Mouse (Mus musculus) embryo, embryonic 11 days (tissue): ENCODE measurements at regions not wholly inside any gene's neighbourhood (a gene's known extent, or its start where the extent isn't known, plus 50 kb on each side); places are given as distances from the start of the nearest gene placed in this dataset.
A peak's percentile ranks its signal among the peaks of the same experiment; 100 is the strongest.

Experiments
- DNase-seq: peaks from one replicate; pipeline ENCODE4 v3.0.0-alpha.2; 2015

DNA sequence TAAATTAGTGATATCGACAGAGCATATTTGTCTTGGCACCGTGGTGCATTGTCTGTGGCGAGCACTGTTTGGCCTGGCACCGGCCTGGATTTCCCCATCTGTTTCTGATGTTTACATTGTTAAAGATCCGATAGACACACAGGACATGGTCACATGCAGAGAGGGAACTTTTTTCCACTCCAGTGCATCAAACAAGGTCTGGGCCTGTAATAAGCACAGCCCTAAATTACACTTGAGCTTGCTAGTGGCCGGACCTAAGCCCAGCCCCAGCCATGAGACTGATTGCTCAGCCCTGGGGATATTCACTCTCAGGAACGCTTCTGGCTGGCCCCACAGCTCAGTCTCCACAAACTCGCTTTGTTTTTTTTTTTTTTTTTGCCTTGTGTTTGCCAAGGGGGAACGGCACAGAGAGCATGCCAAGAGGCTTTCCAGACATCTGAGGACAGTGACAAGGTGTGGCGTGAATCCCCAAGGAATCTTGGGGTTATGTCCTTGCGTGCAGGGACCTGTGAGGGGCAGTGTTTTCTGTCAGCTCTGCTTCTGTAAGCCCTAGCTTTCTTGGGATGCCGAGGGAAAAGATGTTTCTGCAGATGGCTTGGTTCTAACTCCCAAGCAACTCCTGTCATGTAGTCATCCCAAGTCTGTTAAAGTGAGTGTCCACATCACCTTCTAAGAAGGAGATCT is 147.3 kb downstream of the Slc4a3 start:
- DNase-seq = peak; percentile 30

DNA sequence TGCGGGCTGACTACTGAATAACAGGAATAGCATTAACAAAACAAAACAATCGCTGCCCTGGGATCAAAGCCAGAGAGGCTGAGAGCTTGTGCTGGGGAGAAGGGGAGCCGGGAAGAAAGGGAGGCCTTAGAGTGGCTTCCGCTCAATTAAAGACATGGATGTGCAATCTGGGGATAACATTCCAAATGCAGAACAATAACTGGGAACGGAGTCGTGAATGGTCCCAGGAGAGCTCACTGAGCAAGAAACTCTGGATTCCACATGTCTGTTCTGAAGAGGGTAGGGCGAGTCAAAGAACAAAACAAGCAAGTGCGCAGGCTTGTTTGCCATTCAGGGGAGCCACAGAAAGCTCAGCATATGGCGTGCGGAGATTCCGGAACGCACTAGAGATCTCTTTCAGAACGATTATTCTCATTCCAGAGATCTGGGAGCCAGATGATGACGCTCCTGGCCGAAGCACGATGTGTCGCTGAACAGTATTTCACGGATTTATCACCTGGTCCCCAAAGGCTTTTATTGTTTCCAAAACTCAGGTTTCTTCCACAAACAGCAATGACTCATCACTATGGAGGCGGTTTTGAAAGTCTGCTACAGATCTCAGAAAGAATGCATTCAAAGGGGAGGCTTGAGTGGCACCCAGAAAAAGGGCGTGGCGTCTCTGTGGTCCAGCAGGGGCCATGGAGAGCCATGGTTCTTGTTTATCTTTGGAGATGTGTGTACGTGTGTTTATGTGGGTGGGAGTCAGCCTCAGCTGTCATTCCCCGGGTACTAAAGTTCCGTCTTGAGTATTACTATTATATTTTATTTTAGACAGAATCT is 159.0 kb downstream of the Slc4a3 start:
- DNase-seq = peak; percentile 50

DNA sequence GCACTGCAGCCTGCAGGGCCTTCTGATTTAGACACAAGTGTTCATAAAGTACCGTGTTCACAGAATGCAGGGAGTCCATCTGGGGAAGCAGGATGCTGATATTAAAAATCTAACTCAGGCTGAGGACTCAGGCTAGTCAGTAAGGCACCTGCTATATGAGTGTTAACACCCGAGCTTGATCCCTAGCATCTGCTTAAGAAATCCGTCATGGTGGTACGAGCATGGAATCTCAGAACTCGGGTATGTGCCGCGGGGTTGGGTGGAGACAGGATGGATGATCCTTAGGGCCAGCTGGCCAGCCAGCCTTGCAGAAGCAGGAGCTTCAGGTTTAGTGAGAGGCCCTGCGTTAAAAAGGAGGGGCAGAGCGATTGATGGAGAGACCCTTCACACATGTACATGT is 160.1 kb downstream of the Slc4a3 start:
- peak; percentile 15 for DNase-seq

DNA sequence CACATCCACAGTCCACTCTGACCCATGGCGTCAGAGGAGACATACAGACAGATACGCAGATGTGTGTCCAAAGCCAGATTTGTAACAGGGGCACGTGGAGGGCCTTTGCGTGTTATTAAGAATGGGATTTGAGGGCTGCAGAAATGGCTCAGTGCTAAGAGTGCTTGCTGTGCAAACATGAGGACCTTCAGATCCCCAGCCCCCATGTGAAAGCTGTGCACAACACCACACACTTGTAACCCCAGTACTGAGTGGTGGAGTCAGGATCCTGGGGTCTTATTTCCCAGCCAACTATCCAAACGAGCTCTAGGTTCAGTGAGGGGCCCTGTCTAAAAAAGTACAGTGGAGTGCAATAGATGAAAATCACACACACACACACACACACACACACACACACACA is 177.4 kb downstream of the Slc4a3 start:
- no peak for DNase-seq

DNA sequence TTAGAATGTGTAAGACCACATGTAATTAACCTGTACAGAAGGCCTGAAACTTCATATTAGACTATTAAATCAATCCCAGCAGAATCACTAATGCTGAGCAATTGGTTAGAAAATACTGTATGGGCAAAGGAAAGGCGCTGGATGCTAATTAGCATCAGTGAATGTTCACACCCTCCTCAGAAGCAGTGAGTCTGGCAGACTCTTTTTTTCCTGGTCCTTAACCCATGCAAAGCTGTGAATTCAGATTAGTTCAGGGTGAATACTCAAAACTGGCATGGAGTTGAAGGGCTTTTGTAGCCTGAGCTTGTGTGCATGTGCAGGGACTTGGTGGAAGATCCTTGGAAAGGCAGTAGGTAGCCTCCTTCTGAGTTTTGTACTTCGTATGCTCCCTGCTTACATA is 179.3 kb downstream of the Slc4a3 start:
- DNase-seq = no peak

DNA sequence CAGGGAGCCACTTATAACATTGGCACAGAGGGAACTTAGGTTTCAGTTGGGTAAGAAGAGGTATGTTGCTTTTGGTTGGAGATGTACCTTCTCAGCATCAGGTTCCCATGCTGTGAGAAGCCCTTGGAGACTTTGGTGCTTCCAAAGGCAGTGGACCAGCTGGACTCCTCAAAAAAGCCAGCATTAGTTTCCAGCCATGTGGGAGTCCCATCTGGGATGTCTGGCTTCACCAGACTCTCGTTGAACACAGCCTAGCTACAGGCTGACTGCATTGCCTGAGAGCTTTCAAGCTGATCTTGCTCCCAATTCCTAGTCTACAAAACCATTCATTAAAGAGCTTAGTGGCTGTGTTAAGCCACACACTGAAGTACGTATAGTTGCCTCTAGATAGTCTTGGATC is 182.8 kb downstream of the Slc4a3 start:
- DNase-seq = no peak

DNA sequence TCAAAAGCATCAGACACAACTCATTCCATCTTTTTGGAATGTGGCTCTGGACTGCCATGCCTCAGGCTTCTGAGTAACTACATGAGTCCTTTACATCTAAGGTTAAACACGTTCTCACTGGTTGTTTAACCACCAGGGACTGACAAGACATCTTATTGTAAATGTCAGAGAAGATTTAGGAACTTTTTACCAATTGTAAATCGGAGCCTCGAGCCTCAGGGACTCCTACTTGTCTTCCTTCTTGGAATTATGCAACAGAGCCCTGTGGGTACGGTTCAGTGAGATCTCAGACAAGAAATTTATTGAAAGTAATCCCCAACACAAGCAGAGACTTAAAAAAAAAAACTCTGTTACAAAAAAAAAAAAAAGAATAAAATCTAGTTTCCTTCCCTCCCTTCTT is 187.7 kb downstream of the Slc4a3 start:
- no peak for DNase-seq

DNA sequence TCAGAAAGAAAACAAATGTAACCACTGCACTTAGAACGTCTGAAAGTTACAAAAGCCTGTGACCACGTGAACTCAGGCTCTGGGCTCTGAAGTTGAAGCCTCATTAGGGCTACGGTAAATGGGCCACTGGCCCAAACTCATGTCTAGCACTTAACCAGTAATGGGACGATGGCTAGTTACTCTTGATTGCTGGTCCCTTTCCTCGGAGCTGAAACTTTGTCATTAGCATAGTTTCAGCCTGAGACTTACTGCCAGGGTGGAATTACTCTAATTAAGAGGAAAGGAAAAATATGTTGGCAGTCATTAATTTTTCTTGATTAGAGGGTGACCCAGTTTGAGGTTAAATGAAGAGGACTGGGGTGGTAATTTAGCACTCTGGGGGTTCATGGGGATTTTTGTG is 192.6 kb downstream of the Slc4a3 start:
- no peak for DNase-seq

DNA sequence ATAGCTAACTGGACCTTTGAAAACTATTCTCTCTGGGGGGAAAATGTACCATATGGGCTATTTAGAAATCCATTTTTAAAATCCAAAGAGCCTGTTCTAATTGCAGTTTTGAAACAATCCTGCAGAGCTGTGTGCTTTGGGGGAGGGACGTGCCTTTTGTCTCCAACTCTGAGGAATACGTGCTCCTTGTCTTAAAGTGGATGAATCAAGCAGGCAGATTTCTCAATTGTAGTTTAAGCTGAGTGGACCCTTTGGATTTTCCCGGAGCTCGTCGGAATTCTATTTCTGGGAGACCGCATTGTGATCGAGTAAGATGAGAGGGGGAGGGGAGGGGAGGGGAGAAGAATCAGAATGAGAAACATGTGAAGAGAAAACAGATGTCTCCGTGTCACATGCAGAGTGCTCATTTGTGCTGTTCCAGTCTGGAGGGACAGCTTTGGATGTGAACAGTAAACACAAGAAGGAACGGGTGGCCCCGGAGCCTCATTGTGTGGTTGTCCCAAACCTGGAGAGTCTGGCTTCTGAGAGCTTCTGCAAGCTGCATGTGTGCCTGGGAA is 203.7 kb downstream of the Slc4a3 start:
- DNase-seq = peak; percentile 40

DNA sequence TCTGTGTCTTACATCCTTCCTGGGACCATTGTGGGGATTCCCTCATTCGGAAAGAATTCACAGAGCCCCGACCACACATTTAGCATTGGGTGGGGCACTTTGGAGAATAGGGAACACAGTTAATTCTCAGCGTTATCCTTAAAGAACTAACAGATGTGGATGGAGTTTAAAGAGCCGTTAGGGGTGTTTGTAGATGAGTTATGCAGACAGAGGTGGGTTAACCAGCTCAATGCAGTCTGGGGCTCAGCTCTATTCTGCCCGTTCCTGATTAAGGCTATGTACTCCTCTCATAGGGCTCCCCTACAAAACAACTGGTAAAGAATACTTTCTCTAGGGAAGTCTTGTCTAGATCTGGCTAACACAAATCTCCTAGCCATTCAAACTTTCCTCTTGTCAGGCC is 226.1 kb downstream of the Slc4a3 start:
- no peak for DNase-seq

DNA sequence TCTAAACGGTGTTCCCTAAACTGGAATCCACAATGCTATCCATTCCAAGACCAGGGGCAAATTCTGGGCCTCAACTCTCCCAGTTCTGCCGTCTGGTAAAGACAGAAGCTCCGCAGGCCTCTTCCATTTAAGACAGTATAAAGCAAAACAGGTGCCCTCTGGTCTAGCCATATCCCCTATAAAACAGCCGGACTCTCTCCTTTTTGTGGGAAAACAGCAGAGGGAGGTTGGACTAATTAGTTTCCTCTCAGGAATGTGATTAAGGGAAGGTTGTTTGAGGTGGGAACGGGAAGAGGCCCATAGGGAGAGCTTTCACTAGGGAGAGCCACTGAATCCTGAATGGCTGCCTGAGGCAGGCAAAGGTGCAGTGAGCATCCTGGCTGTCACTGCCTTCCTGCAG is 226.9 kb downstream of the Slc4a3 start:
- DNase-seq = no peak

DNA sequence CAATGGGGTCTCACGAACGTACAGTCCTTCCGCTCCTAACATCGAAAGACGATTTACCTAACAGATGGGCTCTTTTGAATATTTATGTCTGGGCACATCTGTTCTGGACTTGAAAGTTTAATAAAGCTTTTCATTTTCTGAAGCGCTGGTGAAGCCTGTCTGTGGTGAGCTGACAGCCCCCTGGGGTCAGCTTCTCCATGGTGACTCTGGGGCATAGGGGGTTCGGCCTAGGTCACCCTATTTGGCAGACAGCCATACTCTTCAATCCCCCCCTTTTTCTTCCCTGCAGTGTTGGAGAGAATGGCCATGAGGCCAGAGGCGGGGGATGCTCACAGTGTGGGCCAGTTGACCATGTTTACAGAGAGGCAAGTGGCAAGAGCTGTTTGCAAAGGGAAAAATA is 232.8 kb downstream of the Slc4a3 start:
- DNase-seq = no peak

DNA sequence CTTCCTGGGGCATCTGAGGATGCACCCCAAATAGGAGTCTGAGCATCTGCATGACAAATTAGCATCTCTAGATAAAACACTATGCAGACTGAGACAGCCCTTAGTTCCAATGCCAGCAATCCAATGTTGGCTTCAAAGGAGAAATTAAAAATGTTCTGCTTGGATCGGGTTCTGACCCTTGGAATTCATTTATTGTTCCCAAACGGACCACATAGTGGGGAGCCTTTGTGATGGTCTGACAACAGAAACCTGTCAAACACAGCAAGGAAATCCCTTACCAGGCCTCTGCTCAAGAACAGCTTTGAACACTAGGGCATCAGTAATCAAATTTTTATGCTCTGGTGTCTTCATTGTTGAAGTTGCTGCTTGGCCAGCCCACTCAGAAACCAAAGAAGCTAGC is 237.1 kb downstream of the Slc4a3 start:
- DNase-seq = no peak

DNA sequence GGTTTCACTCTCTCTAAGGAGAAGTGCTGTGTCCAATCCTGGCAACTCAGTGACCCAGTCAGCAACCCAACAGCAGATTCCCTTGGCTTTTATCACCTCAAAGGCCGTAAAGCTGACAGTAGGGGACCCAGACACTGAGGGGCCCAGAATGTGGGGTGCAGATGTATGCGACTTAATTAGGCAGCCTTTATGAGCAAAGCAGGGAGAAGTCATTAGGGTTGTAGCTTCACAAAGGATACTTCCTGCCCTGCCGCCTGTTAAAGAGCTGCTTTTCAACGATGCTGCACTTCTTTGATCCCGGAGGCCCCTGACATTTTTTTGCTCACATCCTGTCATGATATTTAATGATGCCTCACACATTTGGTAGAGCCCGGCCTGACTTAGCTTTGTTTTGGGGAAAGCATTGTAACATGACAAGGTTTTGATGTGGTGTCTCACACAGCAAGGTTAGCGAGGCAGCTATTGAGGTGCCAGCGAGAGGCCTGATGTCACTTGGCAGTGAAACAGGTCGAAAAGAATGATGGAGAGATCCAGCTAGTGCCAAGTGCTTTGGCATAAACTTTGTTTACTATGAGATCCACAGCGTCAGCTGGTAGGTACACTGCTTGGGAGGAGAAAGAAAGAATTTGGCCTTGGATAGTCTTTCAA is 240.2 kb downstream of the Slc4a3 start:
- DNase-seq = no peak

DNA sequence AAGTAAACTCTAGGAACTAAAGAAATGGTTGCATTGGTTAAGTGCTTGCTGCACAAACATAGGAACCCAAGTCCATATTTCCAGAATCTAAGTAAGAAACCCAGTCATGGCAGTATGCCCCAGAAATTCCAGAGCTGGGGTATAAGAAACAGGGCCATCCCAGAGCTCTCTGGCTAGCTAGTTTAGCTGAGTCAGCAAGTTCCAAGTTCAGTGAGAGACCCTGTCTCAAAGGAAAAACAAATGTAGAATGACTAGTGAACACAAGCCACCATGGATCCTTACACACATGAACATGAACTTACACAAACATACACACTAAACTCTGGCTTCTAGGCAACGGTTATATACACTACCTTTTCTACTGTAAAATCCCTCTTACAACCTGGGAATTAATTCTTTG is 245.4 kb downstream of the Slc4a3 start:
- no peak for DNase-seq

DNA sequence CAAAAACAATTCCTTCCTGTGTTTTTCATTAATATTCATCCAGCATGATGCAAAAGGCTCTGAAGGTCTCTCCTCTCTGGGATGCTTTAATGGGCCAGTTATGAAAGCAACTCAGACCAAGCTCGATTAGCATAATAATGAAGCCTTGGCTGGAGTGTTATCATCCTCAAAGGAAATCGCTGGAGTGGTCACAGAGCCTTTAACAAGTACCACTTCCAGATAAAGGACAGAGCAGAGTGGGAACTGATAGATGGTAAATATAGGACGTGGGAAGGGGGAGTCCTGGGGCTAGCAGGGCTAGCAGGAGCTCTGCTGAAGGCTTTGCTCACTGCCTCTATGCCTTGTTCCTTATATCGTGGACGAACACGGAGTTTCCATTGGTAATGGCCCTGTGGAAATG is 251.7 kb downstream of the Slc4a3 start:
- DNase-seq = no peak

DNA sequence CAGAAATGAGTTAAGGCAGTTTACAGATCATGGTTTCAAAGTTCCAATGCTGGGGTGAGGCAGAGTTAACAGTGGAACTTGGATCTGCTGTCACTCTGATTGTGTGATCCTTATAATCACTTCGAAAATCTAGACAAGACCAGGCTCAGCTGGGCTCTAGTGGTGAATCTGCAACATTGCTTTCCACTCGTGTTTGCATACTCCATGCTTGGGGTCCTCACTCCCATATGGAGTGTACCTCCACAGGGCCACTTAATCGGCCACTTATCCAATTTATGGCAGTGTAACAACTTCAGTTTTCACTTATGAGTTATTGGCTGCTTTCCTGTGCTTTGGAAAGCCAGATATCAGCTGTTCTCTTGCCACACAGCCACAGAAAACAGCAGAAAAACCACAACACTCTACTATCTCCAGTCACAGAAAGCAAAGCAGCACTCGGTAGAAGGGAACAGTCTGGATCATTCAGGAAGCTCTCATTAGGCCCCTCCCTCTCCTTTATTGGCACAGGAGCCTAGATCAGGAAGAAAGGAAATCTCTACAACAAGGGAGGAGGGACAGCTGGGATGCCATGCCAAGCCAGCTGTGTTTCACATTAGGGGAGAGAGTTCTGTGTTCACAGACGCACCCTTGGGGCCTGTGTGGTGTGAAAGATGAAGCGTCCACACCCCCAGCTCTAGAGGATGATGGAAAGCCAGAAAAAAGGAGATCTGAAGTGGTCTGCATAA is 252.5 kb downstream of the Slc4a3 start:
- DNase-seq = no peak

DNA sequence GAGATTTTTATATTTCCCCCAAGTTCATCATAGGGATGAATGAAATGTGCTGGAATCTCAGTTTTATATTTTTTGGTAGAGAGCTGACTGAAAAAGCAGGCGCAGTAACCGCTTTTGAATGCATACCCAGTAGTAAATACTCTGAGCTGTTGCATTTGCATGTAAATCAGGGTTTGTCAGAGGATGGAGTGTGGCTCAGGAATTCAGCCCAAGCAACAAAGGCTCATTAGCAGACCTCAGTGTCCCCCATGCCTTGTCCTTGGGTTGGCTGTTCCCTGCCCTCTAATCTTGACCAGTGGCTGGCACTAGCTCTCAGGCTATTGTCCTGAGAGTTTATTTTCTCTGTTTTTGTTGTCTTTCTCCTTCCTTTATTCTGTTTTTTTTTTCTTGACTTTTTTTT is 258.4 kb downstream of the Slc4a3 start:
- DNase-seq = no peak

DNA sequence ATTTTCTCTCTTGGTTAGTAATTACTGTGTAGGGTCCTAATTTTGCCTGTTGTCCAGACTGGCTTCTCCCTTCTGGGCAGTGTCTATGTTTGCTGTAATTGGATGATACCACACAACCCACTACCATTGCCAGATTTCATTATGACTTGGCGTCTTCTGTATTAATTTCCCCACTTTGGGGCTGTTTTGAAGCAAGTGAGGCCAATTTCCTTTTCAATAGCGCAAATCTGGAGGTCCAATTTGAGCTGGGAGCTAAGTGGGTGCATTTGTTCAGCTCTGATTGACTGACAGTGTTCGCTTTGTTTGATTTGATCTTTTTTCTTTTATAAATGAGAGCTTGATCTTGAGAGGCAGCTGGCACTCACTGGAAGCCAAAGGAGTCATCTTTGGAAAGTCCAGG is 266.4 kb downstream of the Slc4a3 start:
- no peak for DNase-seq

DNA sequence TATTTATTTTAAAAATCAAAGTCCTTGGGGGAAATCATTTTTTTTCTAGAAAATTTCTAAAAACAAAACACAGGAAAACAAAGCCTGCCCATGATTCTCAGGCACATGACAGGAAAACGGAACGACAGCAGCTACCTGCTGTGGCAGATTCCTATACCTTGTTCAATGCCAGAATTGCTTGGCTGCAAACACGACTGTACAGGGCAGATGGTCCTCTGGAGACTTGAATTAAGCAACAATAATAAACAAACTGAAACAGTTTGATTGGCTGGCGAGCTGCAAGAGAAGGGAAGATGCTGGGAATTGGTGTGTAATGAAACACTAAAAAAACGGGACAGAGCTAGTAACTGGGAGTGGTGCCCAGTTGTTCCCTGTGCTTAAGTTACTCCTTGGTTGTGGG is 280.1 kb downstream of the Slc4a3 start:
- DNase-seq = no peak

DNA sequence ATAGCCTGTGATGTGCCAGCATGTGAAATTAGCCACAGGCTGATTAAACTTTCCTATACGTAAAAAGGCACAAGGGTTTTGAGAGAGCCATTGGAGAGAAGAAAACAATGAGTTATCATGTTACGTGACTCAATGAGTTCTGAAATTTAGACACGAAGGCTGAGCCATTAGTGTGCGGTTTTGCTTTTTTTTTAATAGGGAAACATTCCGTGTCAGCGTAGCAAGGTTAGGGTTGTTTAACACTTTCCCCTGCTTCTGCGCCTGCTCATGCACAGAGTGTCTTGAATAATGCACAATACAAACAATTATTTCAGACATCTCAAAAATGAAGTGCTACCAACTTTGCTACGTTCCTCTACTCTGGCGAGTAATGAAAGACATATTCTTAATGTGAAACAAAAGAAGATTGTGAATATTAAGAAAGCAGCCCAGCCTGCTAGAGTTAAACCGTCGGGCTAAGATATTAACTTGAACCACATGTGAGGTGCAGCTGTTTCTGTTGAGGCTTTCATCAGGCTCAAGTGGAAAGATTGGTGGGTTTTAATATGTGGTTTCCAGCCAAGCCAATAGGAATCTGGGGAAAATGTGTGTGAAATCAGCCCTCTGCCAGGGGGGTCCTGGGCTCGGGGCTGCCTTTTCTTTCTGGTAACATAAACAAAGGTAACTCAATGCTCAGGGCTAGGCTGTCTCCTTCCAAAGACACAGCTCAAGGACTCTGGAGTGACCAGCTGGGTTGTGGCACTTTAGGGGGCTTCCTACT is 287.2 kb downstream of the Slc4a3 start:
- DNase-seq = peak; percentile 81

DNA sequence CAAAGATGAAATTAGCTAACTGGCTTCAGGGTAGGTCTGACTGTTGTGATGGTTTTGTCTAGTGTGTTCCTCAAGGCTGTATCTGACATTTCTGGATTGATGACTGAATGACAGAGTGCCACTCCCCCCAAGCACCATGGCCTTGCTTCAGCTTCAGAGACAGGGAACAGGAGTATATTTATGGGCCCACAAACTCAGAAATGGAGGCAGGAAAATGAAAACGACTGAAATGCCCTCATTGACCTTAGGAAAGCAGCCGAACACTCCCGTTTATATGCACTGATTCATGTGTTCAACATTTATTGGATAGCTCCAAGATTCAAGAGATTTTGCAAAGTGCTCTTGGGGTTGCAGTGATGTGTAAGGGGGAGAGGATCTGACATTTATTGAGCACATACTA is 288.3 kb downstream of the Slc4a3 start:
- DNase-seq = no peak
